Mouse (Mus musculus) testis, adult 2 months (tissue): ENCODE data around the gene Lgals1.

Source experiments
- CTCF ChIP-seq: fragments of 200-500 bp; IDR thresholded peaks from 2 replicates; pipeline ENCODE4 v1.5.1; 2012; ENCODE audit warnings: low read depth, mild to moderate bottlenecking, inconsistent platforms, low read length, moderate library complexity; ENCODE audit not compliant: control insufficient read depth, insufficient read depth, insufficient replicate concordance
- POLR2A ChIP-seq: fragments of 200-500 bp; IDR thresholded peaks from 2 replicates; pipeline ENCODE4 v1.6.1; 2012; ENCODE audit warnings: low read depth, mild to moderate bottlenecking, inconsistent platforms, low read length, moderate library complexity; ENCODE audit not compliant: control insufficient read depth

DNA sequence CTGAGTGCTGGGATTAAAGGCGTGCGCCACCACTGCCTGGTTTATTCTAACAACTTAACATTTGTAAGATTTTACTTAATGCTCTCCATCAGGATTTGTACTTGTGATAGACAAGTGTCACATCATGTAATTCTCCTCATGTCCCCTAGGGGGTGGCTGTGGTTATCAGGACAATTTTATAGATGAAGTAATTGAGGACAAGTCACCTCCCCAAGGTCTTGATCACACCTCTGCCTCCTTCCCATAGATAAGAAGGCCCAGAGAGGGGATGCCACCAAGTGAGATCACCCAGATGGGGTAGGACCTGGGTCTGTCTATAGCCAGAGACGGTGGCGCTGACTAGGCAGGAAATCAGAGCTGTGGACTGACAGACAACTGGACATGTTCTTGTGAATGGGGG is 29.8 kb downstream of the Lgals1 start:
- no peak for TF ChIP-seq POLR2A
- no peak for TF ChIP-seq CTCF
